Comparison of ENCODE assay signal across 16 mouse cellular contexts in genomic region chr3:143369002-143369401, GRCm38 (mm10).
"Had no signal": no experiment of that assay in that cellular context is flagged by ENCODE, and none has a peak within 500 bp of the region (broad histone marks: within the 10 kb centered on the region; RNA-seq: fewer than 3 reads in every experiment).

No protein-coding gene starts in this region.

- H3K36me3 ChIP-seq: lung, embryonic 15.5 days; midbrain, embryonic 13.5 days; midbrain, embryonic 15.5 days; neural tube, embryonic 12.5 days; stomach, embryonic 15.5 days had no signal

- DNase-seq: lung, adult 2 months; lung, postnatal 14 days; lung, postnatal 36 days; right cerebral cortex, postnatal 14 days; thymus, adult 2 months; thymus, postnatal 25 days had no signal

- H3K9ac ChIP-seq: lung, embryonic 15.5 days; midbrain, embryonic 13.5 days; midbrain, embryonic 15.5 days; neural tube, embryonic 12.5 days; stomach, embryonic 15.5 days had no signal

- H3K27me3 ChIP-seq: lung, embryonic 15.5 days; megakaryocyte, embryonic 14.5 days; midbrain, embryonic 13.5 days; midbrain, embryonic 15.5 days; neural tube, embryonic 12.5 days; stomach, embryonic 15.5 days had no signal

- H3K9me3 ChIP-seq: lung, embryonic 15.5 days; midbrain, embryonic 13.5 days; midbrain, embryonic 15.5 days; neural tube, embryonic 12.5 days; stomach, embryonic 15.5 days had no signal

- H3K4me3 ChIP-seq: lung, embryonic 15.5 days; megakaryocyte, embryonic 14.5 days; midbrain, embryonic 13.5 days; midbrain, embryonic 15.5 days; neural tube, embryonic 12.5 days; stomach, embryonic 15.5 days had no signal

- ATAC-seq: lung, postnatal 0 days; midbrain, embryonic 13.5 days; midbrain, embryonic 15.5 days had no signal

- H3K4me1 ChIP-seq: megakaryocyte, embryonic 14.5 days; midbrain, embryonic 13.5 days; midbrain, embryonic 15.5 days; neural tube, embryonic 12.5 days; stomach, embryonic 15.5 days had no signal

- H3K27ac ChIP-seq: lung, embryonic 15.5 days; macrophage; midbrain, embryonic 13.5 days; midbrain, embryonic 15.5 days; neural tube, embryonic 12.5 days; stomach, embryonic 15.5 days; stomach, postnatal 0 days had no signal

- H3K4me2 ChIP-seq: lung, embryonic 15.5 days; midbrain, embryonic 11.5 days; midbrain, embryonic 13.5 days; midbrain, embryonic 15.5 days; neural tube, embryonic 12.5 days; stomach, embryonic 15.5 days had no signal
